Mouse (Mus musculus) ES-CJ7 (cell line): ENCODE results near the gene Svbp.

ENCODE experiments used
- DNase-seq: peaks from one replicate; pipeline ENCODE4 v3.0.0; 2011; ENCODE audit warnings: low read depth, low spot score

Gene Svbp

DNA sequence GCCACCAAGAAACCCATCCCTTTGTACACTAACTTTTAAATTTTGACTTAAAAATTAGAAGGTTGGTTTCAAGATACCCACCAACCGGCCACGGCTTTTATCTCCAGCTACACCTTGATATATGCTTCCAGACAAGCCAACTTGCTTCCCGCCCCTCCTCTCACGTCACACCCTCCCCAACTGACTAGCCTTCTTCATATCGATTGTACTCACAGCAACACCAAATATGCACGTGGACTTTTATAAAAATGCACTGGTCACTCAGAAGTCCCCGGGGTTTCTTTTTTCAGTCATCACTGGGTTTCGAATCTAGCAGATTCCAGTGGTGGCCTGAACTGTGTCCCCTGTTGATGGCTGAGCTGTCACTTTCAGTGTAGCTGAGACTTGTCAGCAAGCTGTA, 4.5 kb upstream of the Svbp start:
- DNase-seq = no peak

- DNase-seq = no peak
These were observed 3.8 kb upstream of the Svbp start for GRCm38 (mm10) chr4:119191273-119191672.

DNA sequence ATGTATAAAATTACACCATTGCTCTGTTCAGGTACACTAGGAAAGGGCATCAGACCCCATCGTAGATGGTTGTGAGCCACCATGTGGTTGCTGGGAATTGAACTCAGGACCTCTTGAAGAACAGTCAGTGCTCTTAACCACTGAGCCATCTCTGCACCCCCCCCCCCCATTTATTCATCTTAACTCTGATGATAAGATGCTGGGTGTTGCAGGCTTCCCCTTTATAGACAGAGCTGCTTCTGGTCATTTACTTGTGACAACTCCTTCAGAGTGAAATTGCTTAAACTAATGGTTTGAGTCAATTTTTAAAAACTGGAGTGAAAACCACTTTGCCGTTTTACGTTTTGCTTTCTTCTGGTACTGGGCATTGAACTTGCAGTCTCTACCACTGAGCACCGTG, 2.3 kb upstream of the Svbp start:
- no peak for DNase-seq

GRCm38 (mm10) chr4:119195582-119196320, 645 bp downstream of the Svbp start:
- no peak for DNase-seq

GRCm38 (mm10) chr4:119198105-119198504, 3.0 kb downstream of the Svbp start:
- no peak for DNase-seq

DNA sequence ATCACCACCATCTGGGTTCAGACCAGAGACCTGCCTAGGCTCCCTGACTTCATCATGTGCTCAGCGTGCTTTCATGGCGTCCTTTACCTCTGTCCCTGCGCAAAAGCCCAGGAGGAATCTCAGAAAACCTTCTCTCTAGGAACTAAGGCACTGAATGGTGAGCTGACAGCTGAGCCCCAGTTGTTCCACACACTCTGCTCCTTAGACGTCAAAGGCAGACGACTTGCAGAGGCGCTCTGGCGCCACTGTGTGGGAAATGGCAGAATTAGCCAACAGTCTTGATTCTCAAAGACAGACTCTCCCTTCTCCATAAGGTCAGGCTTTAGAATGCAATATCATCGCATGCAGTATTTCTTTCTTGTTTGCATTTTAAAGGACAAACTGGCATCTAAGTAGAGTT, 9.6 kb downstream of the Svbp start:
- peak; percentile 69 for DNase-seq

GRCm38 (mm10) chr4:119216667-119217066, 21.6 kb downstream of the Svbp start:
- DNase-seq = no peak

GRCm38 (mm10) chr4:119218169-119218568, 23.1 kb downstream of the Svbp start, which contains the start of gene Tmem269:
Gene Tmem269 (minus strand): TSS chr4:119218217.
- DNase-seq = peak; percentile 47

- DNase-seq = peak; percentile 83
These were observed 28.6 kb downstream of the Svbp start for GRCm38 (mm10) chr4:119223696-119224095.

DNA sequence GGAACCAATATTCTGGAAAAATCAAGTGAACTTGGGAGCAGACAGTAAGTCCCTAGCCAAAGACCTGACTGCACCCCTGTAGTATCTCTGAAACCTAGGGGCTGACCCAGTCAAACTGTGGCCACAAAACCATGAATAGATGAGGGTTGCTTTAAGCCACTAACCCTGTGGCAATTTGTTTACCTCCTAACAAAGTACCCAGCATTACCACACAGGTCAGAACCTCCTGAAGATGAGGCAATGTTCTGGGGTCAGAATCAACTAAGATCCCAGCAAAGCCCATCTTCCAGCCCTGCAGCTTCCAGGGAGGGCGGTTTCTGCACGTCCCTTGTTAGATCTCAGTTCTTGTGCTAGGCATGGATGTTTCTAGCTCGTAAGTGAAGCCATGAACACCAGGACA, 29.4 kb downstream of the Svbp start:
- DNase-seq = no peak

- no peak for DNase-seq
These were observed 30.6 kb downstream of the Svbp start for GRCm38 (mm10) chr4:119225719-119226118.

- no peak for DNase-seq
These were observed 31.6 kb downstream of the Svbp start for GRCm38 (mm10) chr4:119226751-119227150.

DNA sequence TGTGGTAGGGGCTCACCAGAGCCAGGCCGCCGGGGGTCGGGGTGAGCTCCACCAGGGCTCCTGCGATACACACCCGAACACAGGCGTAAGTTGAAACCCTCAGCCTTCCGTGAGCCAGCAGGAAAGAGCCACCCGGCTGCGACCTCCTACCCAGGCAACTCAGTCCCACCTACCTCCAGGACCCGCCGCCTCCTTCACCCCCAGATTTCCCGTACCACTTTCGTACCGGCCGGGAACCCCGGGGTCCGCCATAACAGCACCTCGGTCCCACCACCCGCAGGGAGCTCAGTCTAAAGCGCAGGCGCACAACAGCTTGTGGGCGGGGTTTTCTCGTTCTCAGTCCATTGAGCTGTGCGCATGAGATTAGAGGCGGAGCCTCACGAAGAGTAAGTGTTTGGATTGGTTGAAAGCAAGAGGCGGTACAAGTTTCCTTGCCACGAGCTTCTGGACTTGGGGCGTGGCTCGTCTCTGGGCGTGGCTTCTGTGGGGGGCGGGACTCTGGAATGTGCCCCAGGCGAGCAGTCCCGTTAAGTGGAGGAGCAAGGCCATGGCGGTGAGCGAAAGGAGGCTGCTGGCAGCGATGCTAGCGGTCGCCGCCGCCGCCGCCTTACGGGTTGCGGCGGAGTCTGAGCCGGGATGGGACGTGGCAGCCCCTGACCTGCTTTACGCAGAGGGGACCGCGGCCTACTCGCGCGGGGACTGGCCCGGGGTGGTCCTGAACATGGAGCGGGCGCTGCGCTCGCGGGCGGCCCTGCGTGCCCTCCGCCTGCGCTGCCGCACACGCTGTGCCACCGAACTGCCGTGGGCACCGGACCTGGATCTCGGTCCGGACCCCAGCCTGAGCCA, 37.5 kb downstream of the Svbp start, which contains the start of the genes AU022252 and P3h1:
Gene AU022252, minus strand, starts transcription at position 303 of the 846 bp plus-strand sequence.
Gene P3h1, plus strand, starts transcription at position 506 of the 846 bp plus-strand sequence.
- DNase-seq = peak; percentile 99

GRCm38 (mm10) chr4:119233256-119233901, 38.3 kb downstream of the Svbp start:
- DNase-seq = peak; percentile 80

DNA sequence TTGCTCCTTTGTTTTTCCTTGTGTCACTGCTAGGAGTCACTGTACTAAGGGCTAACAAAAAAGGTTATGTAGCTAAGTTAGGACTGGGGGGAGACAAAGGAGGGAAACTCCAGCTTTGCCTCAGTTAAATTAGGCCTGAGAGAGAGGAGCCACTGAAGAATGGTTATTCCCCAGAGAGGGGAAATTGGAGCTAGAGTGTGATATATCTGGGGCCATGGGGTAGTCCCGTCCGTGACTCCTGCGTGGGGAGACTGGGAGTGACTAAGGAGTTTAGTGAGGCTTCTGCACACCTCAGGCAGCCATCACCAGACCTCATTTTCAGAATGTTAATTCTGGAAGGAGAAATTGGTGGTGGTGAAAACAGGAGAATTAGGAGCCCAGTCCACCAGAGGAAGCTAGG, 39.2 kb downstream of the Svbp start:
- no peak for DNase-seq

- DNase-seq = no peak
These were observed 43.6 kb downstream of the Svbp start for GRCm38 (mm10) chr4:119238661-119239060.

DNA sequence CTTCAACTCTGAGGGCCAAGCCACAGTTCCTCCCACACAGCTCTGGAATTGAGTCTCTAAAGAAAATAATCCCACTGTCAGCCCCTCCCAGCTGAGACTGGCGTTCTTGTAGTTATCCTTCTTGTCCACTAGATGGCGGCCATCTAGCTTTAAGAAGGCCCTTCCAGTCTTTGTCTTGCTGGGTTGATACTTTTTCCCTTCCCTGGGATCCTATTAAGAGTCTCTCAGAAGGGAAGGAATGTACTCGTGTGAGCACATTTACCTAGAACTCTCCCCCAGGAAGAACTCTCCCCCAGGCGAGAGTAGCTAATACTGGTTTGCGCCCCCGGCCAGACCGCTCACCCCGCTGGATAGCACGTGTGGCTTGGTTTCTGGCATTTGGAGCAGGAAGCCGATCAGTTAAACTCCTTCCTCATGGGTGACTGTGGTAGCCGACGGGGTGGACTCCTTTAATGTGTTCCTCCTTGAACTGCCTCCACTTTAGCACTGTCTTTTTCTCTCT, 44.1 kb downstream of the Svbp start:
- peak; percentile 84 for DNase-seq

DNA sequence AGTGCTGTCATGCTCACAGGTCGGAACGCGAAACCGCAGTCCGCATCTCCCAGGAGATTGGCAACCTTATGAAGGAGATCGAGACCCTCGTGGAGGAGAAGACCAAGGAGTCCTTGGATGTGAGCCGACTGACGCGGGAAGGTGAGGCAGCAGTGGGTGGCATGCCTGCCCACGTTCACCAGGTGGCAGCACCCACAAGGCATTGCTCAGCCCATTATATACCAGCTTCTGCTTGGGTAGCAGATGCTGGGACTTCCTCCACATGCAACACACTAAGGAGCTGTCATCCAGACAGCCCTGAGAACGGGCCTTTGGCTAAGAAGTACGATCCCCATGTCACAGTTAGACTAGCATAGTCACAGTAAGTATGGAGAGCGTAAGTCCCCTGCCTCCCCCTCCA, 46.6 kb downstream of the Svbp start:
- no peak for DNase-seq

- DNase-seq = no peak
These were observed 47.5 kb downstream of the Svbp start for GRCm38 (mm10) chr4:119242571-119242970.

DNA sequence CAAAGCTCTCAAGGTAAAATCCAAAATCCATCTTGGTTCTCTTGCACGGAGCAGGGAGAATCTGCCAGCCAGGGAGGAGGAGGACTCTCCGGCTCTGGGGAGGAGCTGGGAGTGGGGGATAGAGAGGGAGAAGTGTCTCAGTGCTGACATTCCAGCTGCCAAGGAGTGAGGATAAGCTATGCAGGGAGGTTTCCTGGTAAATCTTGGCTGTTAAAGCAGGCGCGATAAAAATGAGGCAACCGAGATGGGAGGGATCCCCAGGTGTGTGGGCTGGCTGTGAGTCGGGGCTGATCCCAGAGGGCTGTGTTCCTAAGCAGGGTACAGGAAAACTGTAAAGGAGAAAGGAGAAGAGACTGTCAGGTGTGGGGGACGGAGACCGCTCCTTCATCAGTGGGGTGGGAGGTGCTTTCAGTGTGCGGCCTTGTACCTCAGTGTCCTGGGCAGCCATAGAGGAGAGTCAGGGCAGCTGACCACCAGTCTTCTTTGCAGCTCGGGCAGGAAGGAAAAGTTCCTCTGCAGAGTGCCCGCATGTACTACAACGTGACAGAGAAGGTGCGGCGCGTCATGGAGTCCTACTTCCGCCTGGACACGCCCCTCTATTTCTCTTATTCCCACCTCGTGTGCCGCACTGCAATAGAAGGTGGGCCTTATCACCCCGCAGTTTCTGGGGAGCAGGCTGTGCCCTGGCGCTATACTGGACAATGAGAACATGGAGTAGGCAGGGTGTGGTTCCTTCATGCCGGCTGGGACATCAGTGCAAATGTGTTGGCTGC, 49.5 kb downstream of the Svbp start:
- no peak for DNase-seq

DNA sequence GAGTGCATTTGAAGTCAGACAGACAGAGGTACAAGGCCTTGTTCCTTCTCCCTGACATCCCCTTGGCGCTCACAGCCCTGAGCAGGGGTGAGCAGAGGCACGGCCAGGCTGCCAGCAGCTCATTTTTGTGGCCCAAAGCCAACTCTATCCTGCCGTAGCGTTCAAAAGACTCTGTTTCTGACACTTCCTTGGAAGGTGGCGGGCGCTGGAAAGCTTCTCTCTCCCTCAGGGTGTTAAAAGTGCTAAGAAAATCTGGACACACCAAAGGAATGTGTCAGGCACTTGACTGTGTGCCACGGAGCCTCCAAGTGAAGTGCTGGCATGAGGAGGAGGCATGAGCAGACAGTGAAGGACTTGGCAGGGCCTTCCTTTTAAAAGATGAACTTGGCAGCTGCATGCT, 50.5 kb downstream of the Svbp start:
- no peak for DNase-seq
